Mouse (Mus musculus): Measurements from ENCODE around the gene Rab19.
A peak's percentile ranks its signal among the peaks of the same experiment; 100 is the strongest.
"Not testable (repeated sequence)": the region's sequence is repeated elsewhere in the genome, so short reads cannot be mapped to it uniquely, and the experiment has no call there.

Rab19 gene

GRCm38 (mm10) chr6:39381125-39381880 lies at the start of gene Rab19:
Gene Rab19, plus strand, starts transcription at chr6:39381175.
- DNase-seq (ENCODE audit: low spot score), result peak; percentile 44

GRCm38 (mm10) chr6:39331998-39332700 lies 48.8 kb upstream of the Rab19 start:
- no peak for DNase-seq (ENCODE audit: low spot score)

GRCm38 (mm10) chr6:39334224-39334623 lies 46.8 kb upstream of the Rab19 start:
- peak; percentile 97 for DNase-seq (ENCODE audit: low spot score)

GRCm38 (mm10) chr6:39334873-39335272 lies 46.1 kb upstream of the Rab19 start:
- peak; percentile 34 for DNase-seq (ENCODE audit: low spot score)

DNA sequence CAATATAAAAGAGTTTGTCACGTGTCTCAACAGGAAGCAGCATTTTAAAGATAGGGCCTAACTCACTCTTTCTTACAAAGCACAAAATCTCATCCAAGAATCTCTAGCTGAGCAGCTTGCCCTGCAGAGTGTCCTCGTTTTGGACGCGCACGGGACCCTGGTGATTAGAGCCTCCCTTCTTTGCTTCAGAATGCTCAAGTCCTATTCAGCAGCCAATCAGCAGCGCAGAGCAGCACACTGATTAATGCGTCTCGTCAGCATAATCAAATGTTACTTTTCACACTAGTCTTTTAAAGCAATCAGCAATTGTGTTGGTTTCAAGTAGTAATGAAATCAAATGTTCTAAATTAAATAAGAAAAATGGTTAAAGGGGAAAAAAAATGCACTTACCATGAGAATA lies 42.6 kb upstream of the Rab19 start:
- DNase-seq (ENCODE audit: low spot score), result no peak

DNA sequence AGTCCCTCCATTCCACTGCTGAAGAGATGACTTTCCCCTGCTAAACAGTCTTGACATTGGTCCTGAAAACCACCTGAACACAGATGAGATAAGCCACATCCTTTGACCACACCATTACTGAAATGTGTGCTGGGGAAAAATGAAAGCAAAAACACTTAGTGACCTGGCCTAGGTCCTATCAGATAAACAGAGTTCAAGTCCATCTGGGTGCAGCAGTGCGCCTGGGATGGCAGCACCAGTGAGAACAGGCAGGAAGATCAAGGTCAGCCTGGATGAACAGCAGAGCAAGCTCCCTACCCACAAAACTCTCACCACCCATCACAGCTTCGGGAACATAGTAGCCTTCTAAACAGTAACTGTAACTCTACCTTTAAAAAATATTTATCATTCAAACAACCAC lies 39.2 kb upstream of the Rab19 start:
- no peak for DNase-seq (ENCODE audit: low spot score)

DNA sequence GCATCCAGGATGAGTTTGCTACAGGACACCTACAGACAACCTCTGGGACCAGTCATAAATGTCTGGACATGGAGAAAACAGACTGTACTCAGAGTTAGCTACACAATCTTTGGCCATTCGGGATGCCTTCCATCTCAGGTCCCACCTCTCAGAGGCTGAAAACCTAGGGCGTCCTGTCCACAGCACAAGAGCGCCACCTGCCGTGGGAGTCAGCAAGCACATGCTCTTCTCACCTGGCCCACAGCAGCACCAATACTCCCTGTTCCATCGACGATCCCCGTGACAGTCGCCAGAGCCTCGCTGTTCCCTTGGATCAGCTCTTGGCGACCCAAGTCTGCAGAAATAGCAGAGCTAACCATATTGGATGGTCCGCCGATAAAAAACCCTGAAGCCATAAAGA lies 37.0 kb upstream of the Rab19 start:
- peak; percentile 85 for DNase-seq (ENCODE audit: low spot score)

DNA sequence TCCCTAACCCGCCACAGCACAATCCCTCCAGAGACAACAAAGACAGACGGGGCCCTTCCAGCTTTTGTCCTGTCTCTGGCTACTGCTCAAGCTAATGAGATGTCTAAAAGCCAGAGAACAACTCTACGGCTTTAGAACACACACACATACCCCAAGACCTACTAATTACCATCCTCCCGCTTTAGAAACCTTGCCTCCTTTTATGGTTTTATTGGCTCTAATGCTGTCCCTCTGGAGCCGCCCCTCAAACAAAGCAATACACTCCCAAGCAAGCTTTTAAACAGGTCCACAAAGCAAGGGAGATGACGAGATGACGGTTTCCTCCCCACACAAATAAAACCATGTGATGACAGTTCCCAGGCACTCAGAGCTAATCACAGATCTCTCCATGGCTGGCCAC lies 35.5 kb upstream of the Rab19 start:
- no peak for DNase-seq (ENCODE audit: low spot score)

DNA sequence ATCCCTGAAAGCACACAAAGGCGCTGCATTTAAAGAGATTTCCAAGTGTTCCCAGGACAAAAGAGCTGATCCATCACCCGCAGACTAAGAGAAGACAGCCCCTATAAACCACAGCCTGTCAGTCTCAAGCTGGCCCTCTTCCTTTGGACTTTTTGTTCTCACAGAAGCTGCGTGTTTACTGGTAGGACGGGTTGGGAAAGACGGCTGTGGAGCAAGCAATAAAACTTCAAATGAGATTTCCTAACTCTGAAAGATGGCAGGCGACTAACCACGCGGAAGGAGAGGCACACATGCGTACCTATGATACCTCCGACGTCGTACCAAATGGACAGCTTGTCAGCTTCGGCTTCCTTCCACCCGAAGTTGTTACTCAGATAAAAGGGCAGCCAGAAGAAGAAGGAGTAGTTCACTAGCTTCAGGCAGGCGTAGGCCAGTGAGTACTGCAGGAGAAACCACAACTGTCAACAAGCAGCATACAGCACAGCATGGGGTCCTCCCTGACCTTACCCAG lies 33.9 kb upstream of the Rab19 start:
- DNase-seq (ENCODE audit: low spot score), result peak; percentile 49

- DNase-seq (ENCODE audit: low spot score), result peak; percentile 76
These were observed 32.8 kb upstream of the Rab19 start for GRCm38 (mm10) chr6:39347880-39348814.

DNA sequence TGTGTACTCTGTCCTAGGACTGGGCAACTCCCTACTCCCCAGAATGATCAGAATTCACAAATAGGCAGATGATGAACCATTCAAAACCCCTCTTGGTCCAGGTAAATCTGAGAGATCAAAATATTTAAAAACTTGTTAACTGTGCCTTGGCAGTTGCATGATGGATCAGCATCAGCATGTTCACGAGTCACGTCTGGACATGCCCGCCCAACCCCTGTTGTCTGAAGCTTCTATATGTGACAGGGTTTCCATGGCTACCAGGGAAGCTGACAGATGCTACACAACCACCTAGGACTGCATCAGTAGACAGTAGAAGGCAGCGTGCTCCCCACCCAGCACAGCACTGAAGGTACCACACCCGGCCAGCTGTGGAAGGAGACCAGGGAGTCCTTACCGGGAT lies 32.0 kb upstream of the Rab19 start:
- DNase-seq (ENCODE audit: low spot score), result no peak

DNA sequence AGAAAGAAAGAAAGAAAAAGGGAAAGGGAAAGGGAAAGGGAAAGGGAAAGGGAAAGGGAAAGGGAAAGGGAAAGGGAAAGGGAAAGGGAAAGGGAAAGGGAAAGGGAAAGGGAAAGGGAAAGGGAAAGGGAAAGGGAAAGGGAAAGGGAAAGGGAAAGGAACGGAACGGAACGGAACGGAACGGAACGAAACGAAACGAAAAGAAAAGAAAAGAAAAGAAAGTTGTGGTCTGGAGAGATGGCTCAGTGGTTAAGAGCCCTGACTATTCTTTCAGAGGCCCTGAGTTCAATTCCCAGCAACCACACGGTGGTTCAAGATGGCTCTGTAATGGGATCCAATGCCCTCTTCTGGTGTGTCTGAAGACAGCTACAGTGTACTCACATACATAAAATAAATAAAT lies 21.8 kb upstream of the Rab19 start:
- not testable (repeated sequence) for DNase-seq (ENCODE audit: low spot score)

DNA sequence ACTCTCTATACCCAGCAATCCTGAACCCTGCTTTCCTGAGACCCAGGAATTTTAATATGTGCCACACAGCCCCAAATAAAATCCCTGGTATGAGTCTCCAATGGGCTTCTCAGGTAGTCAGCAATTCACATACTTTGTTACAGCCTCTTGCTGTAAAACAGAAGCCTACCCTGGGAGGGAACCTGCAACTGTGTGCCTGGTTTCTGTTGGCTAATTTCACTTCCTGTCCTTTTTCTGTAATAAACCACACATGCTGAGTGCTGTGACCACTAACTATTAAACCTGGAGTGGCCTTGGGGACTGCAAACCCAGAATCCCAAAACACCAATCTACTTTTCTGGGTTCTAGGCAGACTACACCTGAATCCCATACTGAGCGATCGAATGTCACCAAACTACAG lies 18.3 kb upstream of the Rab19 start:
- DNase-seq (ENCODE audit: low spot score), result no peak

GRCm38 (mm10) chr6:39369631-39370030 lies 11.3 kb upstream of the Rab19 start:
- no peak for DNase-seq (ENCODE audit: low spot score)

GRCm38 (mm10) chr6:39372042-39372441 lies 8.9 kb upstream of the Rab19 start:
- no peak for DNase-seq (ENCODE audit: low spot score)

DNA sequence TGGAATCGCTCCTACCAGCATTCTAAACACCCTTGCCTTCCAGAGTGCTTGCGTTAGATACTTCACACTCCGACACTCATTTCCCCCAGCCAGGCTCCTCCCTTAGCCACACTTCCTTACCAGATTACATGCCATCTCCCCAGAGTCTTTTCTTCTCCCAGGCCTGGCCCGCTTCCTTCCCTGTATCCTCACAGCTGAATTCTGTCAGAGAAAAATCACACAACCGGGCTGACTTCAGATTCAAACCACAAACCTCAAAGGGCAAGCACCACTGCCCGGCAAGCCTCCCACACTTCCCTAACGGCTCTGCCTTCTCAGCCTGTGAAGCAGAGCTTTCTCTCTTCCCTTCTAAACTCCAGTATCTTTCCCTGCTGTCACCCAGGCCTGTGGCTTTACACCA lies 8.2 kb upstream of the Rab19 start:
- DNase-seq (ENCODE audit: low spot score), result peak; percentile 21

DNA sequence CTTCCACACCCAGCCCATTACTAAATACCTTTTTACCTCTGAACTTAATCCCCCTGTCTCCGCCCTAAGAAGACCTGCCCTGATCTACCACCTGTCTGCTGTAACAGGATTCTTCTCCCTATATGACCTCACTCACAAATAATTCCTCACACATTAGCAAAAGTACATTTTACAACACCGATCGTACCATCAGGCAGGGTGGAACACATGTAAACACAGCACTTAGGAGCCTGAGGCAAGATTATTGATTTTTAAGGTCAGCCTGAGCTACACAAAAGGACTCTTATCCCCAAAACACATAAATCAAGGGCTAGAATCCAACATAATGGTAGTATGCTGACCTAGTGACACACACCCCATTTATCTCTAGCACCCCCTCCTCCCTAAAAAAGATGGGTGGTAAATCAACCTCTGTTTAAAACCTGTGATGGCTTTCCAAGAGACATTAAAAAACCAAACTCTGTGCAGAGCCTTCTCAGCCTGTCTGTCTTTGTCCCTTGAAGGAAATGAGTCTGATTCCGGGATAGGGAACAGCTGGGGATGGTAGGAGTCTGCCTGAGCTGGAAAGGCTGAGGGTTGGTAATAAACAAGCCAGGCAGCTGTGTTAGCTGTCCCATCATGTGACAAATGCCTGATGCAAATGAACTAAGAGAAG lies 7.5 kb upstream of the Rab19 start:
- no peak for DNase-seq (ENCODE audit: low spot score)

GRCm38 (mm10) chr6:39376775-39377174 lies 4.2 kb upstream of the Rab19 start:
- no peak for DNase-seq (ENCODE audit: low spot score)

- peak; percentile 88 for DNase-seq (ENCODE audit: low spot score)
These were observed 3.6 kb upstream of the Rab19 start, which contains the start of gene Slc37a3 for GRCm38 (mm10) chr6:39377311-39377827. Gene Slc37a3, minus strand, starts transcription at chr6:39377675.

DNA sequence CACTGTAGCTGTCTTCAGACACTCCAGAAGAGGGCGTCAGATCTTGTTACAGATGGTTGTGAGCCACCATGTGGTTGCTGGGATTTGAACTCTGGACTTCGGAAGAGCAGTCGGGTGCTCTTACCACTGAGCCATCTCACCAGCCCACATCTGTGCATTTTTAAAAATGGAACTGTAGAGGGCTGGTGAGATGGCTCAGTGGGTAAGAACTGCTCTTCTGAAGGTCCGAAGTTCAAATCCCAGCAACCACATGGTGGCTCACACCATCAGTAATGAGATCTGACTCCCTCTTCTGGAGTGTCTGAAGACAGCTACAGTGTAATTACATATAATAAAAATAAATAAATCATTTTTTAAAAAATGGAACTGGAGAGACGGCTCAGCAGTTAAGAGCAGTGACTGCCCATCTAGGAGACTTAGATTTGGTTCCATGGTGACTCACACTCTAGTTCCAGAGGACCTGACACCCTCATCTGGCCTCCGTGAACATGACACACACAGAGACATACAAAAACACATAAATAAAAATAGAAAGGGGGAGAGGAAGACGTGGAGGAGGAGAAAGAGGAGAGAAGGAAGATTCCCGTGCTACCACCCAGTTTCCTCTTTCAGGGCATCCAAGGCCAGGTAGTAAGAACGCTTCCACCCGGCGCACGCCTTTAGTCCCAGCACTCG lies 2.7 kb upstream of the Rab19 start:
- DNase-seq (ENCODE audit: low spot score), result not testable (repeated sequence)

DNA sequence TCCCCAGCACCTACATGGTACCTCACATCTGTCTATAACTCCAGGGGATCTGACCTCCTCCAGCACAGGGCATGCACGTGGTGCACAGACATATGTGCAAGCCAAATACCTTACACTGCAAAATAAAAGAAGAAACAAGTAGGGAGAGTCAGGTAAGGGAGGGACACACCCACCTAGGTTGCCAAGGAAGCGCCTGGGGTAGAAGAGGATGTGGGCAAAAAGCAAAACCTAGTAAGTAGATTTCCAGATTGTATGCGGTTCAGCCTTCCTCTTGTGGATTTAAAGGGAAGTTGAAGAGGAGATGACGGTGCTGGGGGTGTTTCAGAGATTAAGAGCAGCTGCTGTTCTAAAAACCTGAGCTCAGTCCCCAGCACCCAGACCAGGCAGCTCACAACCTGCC lies 1.8 kb upstream of the Rab19 start:
- peak; percentile 89 for DNase-seq (ENCODE audit: low spot score)
